Mouse (Mus musculus) left cerebral cortex, postnatal 10 days (tissue): ENCODE results near the gene AU041133. TPM values are rescaled to one million over a fixed set of nuclear protein-coding genes. Genes with fewer than 3 reads are reported as not detected.
"Not testable (repeated sequence)": the region's sequence is repeated elsewhere in the genome, so short reads cannot be mapped to it uniquely, and the experiment has no call there.

Experiments
- DNase-seq, 2 experiments: peaks; one replicate each; pipeline ENCODE4 v3.0.0; 2021 to 2022; ENCODE audit warnings: low spot score in 2 of 2, mixed read lengths in 1 of 2; ENCODE audit errors: extremely low spot score in 1 of 2
- intact Hi-C: fragments of 180-260 bp; cut with DNase I; formaldehyde crosslinking; loops from one replicate; pipeline ENCODE4 v1.15.1; 2025
- total RNA-seq, 2 experiments: library from RNA; stranded (reverse); gene quantifications; 2 replicates each; pipeline ENCODE4 v1.2.3; 2021

AU041133 gene
- total RNA-seq = 10 to 100 TPM; 11.6 to 12.0 TPM

GRCm38 (mm10) chr10:82127850-82128401 is at the start of gene AU041133:
AU041133 (plus strand) TSS chr10:82128013.
- intact Hi-C loops = no loop called here
- DNase-seq = peak; percentile 91 to 92

- peak; percentile 71 to 79 for DNase-seq
- intact Hi-C loops = not testable (repeated sequence)
Observed at GRCm38 (mm10) chr10:82082728-82083621, 44.8 kb upstream of the AU041133 start, which contains the start of gene BC024063. BC024063 (plus strand) TSS chr10:82083353.

- not testable (repeated sequence) for DNase-seq
Observed at GRCm38 (mm10) chr10:82083622-82083971, 44.2 kb upstream of the AU041133 start.

GRCm38 (mm10) chr10:82117206-82117605 is 10.6 kb upstream of the AU041133 start:
- intact Hi-C loops = no loop called here
- DNase-seq = no peak

More at GRCm38 (mm10) chr10:82083622-82083971, 44.2 kb upstream of the AU041133 start:
- intact Hi-C loops = not testable (repeated sequence)

GRCm38 (mm10) chr10:82145282-82145681 is 17.5 kb downstream of the AU041133 start:
- no peak for DNase-seq

GRCm38 (mm10) chr10:82147571-82147970 is 19.8 kb downstream of the AU041133 start:
- intact Hi-C loops = no loop called here

More at GRCm38 (mm10) chr10:82145282-82145681, 17.5 kb downstream of the AU041133 start:
- intact Hi-C loops = no loop called here

GRCm38 (mm10) chr10:82167777-82168176 is 40.0 kb downstream of the AU041133 start:
- DNase-seq = no peak
- intact Hi-C loops = no loop called here

More at GRCm38 (mm10) chr10:82147571-82147970, 19.8 kb downstream of the AU041133 start:
- DNase-seq = no peak

GRCm38 (mm10) chr10:82169776-82170175 is 42.0 kb downstream of the AU041133 start:
- no peak for DNase-seq
- intact Hi-C loops = loop anchor here (5.0 kb wide), 1 partner anchor 542 kb away; the partner anchor contains the start of genes Ankrd24 and Sirt6

GRCm38 (mm10) chr10:82170808-82171207 is 43.0 kb downstream of the AU041133 start:
- DNase-seq = no peak
- intact Hi-C loops = loop anchor here (5.0 kb wide), 1 partner anchor 544 kb away; the partner anchor contains the start of genes Ankrd24 and Sirt6

GRCm38 (mm10) chr10:82178257-82179064 is 50.6 kb downstream of the AU041133 start:
- intact Hi-C loops = no loop called here
- DNase-seq = peak; percentile 83 to 88

Other genes starting within 250 kb of the AU041133 start
- gene Zfp781, start 197.5 kb upstream of the AU041133 start, total RNA-seq = 1 to 10 TPM; 2.6 to 4.6 TPM
- 1 to 10 TPM; 8.5 to 10.0 TPM for gene Zfp873, start 79.9 kb upstream of the AU041133 start, total RNA-seq
- gene BC024063, start 44.7 kb upstream of the AU041133 start, total RNA-seq = 1 to 10 TPM; 4.7 to 5.0 TPM
- gene Zfp938, start 113.3 kb downstream of the AU041133 start, total RNA-seq = 10 to 100 TPM; 20.5 to 23.8 TPM
- gene 4932415D10Rik, start 188.6 kb downstream of the AU041133 start, total RNA-seq = not detected
- 1 to 10 TPM; 7.1 TPM for gene Gm4924, start 226.2 kb downstream of the AU041133 start, total RNA-seq